Mouse (Mus musculus) right cerebral cortex, postnatal 25 days (tissue): ENCODE data around the gene Dock3.

Experiments
- DNase-seq: peaks from one replicate; pipeline ENCODE4 v3.0.0; 2022

Dock3 gene

DNA sequence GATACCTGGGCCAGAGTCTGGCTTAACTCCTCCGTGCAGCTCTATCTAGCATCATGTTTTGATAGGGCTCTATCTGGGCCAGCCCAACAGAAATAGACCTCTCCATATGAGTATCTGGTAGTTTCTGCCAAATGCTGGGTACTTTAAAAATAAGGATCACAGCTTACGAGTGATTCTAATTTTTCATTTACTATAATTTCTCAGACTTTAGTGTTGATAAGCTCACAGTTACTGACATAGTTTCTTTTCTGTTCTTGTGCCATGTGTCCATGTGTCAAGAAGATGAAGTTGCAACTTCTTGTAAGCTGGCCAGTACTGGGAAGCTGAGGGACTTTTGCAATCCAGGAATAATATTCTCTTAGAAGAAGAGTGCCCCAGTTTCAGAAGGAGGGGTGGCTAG lies 228.5 kb downstream of the Dock3 start:
- DNase-seq = no peak

DNA sequence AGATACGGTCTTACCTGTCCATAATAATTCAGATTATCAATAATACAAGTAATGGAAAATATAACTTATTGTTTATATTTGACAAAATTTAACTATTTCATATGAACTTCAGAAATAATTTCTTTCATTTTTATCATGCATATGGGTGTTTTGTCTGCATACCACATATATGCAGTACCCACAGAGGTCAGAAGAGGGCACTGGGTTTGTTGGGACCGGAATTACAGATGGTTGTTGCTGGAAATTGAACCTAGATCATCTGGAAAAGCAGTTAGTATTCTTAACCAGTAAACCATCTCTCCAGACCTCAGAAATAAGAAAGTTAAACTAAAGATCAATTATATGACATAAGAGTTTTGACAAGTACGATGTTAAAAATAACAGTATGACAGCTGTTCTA lies 261.0 kb downstream of the Dock3 start:
- no peak for DNase-seq

DNA sequence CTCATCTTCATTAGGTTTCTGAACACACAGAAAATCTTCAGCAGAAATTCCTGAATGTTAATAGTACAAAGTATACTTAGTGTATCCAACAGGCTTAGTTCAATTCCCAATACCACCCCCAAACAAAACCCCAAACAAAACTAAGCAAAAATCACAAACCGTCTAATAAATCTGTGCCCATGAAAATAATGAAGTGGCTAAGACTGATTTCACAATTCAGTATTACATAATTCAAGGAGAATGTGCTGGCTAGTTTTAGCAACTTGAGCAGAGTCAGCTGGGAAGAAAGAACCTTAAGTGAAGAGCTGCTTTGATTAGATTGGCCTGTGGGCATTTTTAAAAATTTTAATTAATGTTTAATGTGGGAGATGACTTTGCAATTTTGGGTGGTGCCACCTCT lies 273.3 kb downstream of the Dock3 start:
- DNase-seq = no peak

DNA sequence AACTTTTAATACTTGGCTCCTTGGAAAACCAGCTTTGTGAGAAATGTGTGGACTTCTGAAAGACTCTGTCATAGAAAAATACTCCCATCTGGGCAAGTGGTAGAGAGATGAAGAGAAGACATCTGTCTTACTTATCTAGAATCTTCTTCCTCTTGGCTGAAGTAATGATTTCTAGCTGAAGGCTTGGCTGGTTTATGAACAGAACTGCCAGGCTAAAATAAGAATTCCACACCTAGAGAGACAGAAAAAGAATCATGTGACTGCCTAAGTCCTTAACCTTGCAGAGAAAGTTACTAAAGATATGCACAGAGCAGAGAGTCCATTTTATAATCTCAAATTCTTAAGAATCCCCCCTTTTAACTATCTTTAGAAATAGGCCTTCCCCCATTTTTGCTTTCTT lies 276.2 kb downstream of the Dock3 start:
- DNase-seq = no peak

DNA sequence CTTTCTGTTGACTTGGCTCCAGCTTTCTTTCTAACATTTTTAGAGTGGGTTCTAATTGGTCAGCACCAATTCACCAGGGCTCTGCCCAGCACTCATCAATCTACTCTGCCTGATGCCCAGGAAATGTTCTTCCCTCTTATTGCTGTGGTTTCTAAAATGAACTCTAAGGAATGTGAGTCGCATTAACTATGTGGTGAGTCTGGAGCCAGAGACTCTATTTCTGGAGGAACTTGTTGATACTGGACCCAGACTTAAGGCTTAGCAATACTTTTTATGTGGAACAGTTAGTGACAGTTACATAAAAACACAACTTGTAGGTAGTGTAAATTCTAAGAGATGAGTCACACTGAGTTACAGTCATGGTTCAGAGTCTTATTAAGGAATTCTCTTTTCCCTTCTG lies 296.7 kb downstream of the Dock3 start:
- no peak for DNase-seq

DNA sequence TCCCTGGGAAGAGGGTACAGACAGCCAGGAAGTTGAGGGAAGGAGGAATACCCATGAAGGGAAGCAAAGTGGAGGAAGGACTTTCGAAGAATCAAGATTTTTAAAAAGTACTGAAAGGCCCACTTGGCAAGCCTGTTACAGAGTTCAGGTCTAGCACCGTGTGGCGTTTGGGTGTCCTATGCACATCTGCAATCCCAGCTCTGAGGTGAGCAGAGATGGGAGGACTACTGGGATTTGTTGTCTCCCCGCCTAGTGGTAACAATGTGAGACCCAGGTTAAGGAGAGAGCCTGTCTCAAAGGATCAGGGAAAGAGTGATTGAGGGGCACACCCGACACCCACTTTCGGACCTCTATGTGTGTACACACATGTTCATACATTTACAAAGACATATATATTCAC lies 316.8 kb downstream of the Dock3 start:
- no peak for DNase-seq

DNA sequence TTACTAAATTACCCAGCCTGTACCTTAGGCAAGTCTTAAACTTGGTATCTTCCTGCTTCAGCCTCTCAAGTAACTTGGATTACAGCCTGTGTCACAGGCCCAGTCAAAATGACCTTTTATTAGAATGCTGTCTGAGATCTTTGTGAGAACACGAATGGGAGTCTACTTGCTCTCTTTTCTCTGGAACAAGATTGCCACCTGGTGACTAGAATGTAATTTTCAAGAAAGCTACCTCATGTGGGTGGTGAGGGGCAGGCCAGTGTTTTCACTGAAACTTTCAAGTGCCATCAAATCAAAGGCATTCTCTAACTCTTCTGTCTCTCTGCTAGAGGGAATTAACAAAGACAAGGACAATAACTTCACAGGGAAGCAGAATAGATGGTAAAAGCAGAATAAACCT lies 317.9 kb downstream of the Dock3 start:
- no peak for DNase-seq

DNA sequence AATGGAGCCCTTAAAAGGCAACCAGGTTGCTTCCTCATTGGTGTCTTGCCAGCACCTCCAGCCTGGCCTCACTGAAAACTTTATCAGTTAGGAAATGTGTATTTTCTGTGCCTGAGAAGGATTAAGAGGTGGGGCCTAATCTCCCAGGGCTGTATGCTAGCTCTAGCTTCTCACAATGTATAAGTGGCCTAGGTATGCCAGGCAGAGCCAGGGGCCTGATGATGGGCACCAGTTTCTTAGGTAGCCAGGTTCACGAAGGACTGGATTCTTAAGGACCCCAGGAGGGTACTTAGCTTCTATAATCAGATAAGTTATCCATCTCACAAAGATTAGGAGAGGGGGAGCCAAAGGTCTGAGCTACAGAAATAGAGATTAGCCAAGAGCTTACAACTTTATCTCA lies 320.1 kb downstream of the Dock3 start:
- no peak for DNase-seq

DNA sequence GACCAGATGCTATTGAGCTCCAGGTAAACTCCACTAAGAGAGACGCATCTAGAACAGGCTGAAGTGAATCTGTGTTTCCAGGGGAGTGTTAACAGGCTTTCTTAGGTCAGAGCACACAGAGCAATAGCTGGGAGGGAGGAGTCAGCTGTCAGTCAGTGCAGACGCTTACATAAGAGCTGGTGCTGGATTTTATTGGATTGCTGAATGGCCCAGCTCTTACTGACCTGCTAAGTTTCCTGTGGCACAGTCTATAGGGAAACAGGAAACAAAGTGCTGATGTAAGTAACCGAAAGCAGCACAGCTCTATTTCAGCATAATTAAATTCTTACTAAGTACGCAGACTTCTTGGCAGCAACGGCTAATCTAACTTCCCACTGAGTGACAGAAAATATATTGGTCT lies 323.0 kb downstream of the Dock3 start:
- DNase-seq = no peak

DNA sequence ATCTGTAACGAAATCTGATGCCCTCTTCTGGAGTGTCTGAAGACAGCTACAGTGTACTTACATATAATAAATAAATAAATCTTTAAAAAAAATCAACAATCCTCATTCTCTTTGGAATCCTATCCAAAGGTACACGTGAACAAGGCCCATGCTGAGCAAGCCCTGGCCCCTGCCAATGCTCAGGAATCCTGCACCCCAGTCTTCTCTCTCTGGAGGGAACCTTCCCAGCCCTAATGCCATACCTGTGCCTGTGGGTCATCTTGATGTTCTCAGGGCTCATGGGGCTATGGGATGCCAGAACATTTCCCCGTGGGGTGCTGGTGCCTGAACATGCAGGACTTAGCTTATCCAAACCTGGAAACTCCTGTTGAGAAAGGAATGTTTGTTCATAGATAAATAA lies 323.5 kb downstream of the Dock3 start:
- DNase-seq = no peak

DNA sequence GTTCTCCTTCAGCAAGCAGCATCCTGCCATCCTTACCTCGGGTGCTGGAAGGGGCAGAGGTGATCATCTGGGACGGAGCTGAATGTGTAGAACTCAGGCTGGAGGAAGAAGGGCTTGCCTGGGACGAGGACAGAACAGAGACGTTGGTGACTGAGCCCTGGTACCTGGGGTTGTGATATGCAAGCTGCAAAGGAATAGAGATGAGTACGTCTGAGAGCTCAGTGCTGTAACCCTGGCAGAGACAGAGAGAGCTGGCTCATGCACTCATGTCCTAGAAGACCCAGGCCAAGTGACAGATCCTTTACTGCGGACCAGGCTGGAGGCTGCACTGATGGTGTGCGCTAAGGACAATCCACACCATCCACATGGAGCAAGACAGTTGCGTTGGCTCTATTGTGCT lies 325.1 kb downstream of the Dock3 start:
- no peak for DNase-seq

DNA sequence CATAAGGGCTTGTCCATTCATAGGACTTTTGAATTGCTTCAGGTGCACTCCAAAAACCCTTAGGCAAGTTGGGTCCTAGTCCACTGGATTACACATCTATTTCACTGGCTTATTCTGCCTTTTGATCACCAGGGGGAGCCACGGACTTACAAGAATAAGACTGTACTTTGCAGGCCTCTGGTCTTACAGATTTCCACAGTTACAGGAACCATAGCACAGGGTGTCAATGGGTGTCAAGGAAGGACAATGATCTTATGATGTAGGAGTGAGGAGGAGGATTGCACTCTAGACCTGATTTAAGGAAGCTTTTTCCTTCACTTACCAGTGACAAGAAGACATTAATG lies 327.9 kb downstream of the Dock3 start:
- no peak for DNase-seq

DNA sequence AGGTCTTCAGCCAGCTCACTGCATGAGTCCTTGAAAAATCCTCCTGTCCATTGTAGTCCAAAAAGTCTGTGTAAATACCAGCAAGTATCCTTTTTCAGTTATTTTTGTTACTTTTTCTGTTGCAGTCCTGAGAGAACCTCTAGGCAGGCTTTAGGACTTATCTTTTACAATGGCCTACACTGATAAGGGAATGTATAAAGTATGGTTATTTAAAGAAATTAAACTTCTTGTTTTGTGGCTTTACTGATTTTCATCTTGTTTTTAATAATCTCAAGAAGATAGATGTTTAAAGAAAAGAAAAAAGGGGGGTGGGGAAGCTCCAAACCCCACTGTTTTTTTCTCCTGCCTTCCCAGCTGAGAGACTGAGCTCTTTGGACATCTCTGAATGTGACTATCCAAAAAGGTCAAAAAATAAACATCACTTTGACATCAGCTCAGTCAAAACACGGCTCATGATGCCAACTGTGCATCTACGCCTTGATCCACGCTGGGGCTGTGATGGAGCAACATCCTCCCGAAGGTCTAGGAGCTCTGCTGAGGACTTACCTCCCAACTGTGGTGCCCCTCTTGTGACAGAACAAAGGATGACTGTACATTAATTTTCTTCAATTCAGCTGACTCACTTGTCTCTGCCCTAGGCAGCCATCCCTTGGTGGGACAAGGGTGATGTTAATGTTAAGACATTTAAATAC lies 328.5 kb downstream of the Dock3 start:
- no peak for DNase-seq

DNA sequence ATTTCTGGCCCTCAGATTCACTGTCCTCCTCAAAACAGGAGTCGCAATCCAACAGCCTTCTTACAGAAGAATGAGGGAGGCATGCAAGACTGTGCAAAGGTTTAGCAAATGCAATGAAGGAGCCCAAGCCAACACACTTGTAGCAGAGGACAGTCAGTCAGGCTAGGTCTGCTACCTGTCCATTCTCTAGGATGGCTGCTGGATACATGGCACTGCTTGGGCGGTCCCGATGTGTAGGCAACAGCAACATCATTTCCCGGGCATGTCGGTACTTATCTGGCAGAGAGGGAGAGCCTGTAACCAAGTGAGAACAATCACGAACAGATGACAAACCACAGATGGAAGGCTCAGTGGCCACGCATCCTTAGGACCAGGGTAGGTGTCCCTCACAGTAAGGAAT lies 330.1 kb downstream of the Dock3 start:
- no peak for DNase-seq

DNA sequence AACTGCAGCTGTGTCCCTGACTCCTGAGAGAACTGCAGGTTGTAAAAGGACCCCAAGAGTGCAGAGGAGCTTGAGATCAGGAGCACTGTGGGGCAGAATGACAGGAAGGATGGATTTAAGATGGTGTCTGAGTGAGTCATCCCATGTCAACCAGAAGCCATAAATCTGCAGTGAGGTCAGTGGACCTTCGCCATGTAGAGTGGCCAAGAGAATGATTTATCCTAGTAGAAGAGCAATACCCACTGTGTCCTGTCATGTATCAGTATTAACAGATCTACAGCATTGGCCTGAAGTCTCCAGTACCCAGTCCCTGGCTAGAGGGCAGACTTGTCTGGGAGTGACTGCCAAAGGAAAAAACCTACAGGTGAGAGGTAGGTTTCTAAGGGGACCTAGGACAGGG lies 332.8 kb downstream of the Dock3 start:
- no peak for DNase-seq

DNA sequence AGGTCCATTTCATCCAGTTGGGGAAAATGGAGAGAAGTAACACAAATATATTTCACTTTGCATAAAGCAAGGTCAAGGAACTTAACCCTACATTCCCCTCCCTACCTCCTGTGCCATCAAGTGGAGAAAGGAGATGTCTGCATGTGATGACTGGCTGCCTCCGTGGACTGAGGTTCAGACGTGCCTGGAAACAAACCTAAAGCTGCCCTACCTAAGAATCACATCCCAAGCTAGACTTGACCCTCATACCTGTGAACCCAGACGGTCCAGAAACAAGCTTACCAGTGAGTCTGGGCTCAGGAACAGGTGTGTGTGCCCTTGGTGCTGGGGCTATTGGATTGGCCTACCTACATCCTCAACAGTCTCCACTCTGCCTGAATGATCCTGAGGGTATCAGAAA lies 338.4 kb downstream of the Dock3 start:
- no peak for DNase-seq

DNA sequence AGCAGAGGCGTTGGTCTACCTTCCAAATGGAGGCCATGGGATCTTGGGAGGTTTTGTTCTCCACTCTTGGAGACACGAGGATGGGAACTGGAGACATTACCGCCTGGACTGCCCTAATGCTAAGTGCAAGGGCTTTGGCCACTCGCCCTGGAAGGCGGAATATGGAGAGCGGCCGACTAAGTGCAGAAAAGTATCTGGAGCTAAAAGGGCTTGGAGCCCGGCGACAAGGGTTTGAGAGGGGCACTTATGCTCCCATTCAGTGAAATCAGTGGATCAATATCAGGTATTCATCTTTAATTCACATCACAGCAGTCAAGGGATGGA lies 339.2 kb downstream of the Dock3 start:
- no peak for DNase-seq

DNA sequence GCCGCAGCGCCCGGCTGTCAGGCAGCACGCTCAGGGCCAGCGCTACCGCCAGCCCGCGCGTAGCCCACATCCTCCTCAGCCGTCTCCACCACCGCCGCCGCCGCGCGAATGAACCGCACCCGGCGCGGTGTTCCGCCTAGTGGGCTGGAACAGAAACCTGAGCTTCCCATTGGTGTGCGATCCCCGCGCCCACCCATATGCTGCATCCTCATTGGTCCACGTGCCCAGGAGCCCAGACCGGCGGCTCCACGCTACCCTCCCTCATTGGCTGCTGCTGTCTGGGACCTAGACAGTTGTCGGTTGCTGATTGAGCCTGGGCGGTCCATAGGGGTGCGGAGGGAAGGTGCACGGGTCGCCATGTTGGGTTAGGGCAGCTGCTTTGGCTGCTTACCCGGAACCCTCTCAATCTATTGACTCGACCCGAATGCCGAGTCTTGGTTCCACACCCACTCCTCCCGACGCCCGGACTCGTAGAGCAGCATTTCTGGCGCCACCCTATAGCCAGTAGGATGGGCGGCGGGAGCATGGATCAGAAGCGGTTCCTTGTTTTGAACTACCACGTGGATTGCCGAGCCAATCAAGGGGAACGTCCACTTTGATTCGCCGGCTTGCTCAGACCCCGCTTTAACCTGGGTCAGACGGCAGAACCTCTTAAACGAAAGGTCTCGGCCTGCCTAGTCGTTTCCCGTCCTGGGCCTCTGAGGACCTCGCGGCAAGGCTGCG lies 339.7 kb downstream of the Dock3 start, which contains the start of gene Manf:
Gene Manf (minus strand): TSS at position 151 of the 723 bp plus-strand sequence.
- peak; percentile 98 for DNase-seq

DNA sequence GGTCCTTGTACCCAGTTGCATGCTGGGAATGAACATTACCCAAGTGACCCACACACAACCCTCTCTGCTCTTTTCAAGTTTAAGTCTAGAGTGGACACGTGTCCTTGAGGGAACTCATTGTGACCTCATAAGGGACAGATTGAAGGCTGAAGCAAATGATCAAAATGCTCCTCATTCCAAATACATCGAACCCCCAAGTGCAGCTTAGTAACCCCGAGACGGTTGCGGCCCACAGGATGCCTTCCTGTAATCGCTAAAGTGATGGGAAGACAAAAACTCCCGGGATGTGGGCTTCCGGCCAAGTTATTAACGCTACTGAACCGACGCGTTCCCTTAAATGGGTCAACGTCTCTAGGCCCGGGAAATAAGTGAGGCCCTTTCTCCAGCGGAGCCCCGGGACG lies 340.4 kb downstream of the Dock3 start:
- no peak for DNase-seq

DNA sequence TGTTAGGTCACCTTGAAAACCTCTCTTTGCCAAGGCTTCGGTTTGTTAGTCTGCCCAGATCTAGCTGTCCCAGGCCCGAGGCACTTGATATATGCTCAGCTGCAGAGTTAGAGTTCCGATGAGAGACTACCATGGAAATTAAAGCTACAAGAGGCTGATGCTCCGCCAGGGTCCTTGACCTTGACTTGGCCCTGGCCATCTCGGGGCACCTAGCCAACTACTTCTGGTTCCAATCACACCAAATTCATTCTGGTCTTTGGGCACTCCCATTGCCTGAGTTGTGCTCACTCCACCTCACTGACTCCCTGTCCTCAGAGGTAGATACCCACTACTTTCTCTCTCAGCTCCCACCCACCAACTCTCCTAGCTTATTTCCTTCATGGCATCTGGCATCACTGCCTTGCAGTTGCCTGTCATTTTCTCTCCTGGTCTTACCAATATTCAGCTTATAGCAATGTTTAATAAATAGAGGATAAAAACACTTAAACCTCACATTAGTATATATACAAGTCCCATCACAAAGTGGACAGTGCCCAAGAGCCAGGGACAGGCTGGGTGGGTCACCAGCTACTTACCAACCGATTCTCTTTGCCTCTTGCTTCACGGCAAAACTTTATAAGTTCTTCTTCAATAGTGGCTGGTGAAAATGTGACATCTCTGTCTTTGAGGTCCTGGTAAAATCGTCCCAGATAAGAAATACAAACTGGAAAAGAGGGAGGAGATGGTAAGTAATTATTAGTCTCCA lies 341.0 kb downstream of the Dock3 start:
- no peak for DNase-seq

DNA sequence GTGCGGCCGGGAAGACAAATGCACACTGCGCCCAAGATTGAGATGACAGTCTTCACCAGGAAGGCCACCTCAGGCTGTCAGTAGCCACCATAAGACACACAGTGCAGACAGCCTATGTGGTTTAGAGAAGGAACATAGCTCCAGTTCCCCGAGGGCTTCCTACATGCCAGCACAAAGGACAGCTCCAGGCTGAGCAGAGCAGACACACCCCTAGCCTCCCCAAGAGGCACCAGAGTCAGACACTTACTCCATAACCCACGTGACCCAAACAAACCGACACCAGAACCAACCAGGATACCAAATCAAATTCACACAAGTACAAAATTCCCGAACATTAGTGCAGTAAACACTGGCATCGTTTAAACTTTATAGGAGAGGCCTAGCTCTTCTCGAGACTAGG lies 342.4 kb downstream of the Dock3 start:
- DNase-seq = no peak

DNA sequence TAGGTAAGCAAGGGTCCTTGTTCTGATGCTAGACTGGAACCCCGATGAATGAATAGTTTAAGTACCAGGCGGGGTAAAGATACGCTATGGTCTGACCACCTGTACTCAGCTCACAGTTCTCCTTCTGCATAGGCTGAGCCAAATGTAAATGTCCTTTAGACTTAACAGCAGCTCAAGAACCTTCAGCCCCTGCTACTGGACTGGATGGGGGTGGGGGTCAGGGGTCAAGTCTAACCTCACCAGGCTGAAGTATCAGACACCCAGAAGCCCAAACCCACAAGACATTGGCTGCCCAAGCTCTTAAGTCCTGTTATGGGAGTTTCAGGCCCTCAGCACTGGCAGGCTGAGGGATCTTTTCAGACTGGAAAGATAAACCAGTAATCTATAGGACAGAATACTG lies 343.4 kb downstream of the Dock3 start:
- DNase-seq = no peak

DNA sequence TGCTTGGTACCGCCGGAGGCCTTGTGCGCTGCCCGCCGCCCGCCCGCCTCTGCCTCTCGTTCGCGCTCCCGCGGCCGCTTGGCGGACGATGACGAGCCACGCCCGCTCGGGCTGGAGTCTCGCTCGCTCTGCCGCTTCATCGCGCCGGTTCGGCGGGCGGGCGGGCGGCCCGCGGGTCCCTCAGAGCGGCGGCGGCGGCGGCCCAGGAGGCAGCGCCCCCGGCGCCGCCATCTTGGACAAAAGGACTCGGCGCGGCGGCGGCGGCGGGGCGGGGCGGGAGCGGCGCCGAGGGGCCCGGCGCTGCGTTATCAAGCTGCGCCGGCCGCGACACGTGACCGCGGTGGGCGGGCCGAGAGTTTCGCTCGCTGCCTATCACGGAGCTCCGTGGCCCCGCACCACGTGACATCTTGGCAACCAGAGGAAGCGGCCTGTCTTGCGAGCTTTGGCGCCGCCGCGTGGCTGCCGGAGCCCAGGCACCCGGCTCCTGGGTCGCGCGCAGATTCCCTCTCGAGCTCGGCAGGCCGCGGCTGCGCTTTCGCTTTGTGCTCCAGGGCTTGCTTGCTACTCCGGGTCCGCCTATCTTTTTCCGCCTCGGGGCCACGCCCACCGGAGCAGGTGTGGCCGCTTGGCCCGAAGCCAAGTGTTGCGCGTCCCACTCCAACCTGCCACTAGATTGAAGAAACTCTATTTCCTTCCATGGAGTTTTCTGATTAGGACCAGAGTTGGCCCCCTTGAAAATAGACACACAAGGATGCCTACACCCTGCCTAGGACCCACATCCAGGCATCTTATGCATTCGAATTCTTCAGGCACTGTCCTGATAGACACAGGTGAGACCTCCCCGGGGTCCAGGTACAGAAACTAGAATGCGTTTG lies 344.6 kb downstream of the Dock3 start, which contains the start of gene Rbm15b:
Gene Rbm15b (minus strand): TSS at position 601 of the 875 bp plus-strand sequence.
- peak; percentile 98 for DNase-seq
